ENCODE assay signal across 14 mouse cellular contexts in genomic region chr11:71527691-71528090, GRCm38 (mm10).
"Had no signal": no experiment of that assay in that cellular context is flagged by ENCODE, and none has a peak within 500 bp of the region (broad histone marks: within the 10 kb centered on the region; RNA-seq: fewer than 3 reads in every experiment).

No protein-coding gene starts in this region.

- DNase-seq: gastrocnemius, adult 2 months; gastrocnemius, postnatal 10 days; gastrocnemius, postnatal 25 days; heart, adult 2 months; heart, postnatal 14 days; heart, postnatal 4 days; kidney, adult 18-20 months; kidney, adult 8-10 months; kidney, postnatal 10 days; kidney, postnatal 25 days; kidney, postnatal 4 days; liver; liver, embryonic 13.5 days; liver, postnatal 0 days had no signal
